Mouse (Mus musculus): ENCODE results near the gene Dmrt1.

The Dmrt1 gene

DNA sequence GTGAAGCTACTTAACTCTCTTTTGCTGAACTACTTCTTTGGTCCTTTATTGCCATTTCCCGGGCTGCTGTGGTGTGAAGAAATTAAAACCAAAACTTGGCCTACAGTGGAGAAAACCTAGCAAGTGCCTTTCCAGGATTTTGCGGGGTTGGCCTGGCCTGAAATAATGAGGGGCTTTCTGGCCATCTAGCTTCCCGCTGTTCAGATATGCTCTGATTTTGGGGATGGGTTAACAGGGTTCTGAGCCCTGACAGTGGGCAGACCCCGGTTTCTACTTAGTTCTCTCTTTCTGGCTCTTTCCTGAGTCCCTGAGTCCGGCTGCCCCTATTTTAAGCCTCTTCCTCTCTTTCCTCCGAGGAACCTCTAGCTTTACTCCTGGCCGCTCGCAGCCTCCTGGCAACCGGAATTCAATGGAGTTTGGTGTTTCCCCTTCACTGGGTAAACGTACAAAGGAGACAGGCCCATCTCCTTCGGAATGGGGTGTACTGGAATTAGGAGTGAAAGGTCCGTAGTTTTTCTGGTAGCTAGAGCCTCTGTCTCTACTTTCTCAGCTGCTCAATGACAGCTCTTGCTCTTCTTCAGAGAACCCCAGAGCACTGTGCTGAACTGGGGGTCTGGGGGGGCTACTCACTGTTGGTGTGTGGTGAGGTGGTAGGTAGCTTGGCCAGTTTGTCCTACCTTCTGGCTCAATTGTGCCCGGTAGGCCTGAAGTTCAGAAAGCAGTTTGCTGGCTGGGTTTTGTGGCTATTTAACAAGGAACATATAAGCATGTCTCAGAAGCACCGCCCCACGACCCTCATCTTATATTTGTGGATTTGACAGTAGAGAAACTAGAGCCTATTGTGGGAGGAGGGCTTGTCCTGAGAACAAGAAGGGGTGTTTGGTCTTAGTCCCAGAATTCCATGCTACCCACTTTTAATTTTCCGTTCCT, 106.7 kb downstream of the Dmrt1 start:
- in situ Hi-C loops (cut with MboI; ENCODE audit: low pct_unique_long_range_greater_than_20kb in 1 of 2, low sequenced_read_pairs in 2 of 2, unreplicated experiment in 1 of 2) = no loop called here

DNA sequence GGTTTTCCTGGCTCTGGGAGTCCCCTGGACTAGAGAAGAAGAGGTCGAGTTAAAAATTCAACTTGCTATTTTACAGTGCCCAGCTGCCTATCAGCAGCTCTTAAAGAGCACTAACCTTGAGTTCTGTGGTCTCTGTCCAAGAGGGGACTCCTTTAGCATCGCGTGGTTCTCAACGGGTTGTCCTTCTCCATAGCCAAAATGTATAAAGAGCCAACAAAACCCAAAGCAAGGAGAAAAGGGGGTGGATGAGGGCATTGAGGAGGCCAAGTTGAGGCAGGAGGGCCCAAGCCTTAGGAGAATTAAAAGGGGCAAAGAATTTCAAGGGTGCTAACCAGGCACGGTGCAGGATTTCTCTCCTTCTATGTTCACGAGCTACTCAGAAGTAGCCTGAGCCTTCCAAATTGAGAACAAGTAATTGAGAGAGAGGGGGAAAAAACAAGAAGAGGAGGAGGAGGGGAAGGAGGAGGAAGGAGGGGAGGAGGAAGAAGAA, 107.4 kb downstream of the Dmrt1 start:
- in situ Hi-C loops (cut with MboI; ENCODE audit: low pct_unique_long_range_greater_than_20kb in 1 of 2, low sequenced_read_pairs in 2 of 2, unreplicated experiment in 1 of 2) = no loop called here

DNA sequence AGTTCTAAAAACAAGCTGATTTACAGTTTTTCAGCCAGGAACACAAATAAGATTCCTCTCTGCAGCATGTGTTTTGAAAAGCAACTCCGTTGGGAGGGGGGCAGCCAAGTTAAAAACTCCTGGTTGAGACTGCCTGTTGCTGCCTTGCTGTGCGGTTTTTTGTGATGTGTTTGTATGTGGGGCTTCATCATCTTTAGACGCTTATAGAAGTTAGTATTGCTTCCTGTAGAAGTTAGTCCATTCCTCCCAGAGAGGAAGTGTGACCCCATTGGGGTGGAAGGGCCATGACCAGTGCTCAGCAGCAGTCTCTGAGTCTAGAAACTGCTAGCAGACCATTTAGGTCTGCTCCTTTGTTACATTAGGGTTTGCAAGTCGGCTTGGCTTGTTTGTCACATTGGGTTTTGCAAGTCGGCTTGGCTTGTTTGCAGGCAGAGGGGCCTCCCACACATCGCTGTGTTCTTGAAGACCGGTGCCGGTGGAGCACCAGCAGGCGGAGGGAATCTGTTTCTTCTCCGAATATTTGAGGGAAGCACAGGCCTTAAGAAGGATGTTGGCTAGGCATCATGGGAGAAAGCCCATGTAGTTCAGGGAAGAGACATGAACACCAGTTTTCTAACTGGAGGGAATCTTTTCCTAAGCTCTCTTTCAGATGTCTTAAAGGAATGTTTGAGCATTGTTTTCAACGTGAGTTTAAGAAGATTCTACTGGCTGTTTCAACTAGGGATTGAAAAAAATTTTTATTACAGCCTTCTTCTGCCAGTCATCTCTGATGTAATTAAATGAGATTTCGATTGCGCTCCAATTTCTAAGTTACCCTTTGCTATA, 108.3 kb downstream of the Dmrt1 start:
- in situ Hi-C loops (cut with MboI; ENCODE audit: low pct_unique_long_range_greater_than_20kb in 1 of 2, low sequenced_read_pairs in 2 of 2, unreplicated experiment in 1 of 2) = no loop called here

DNA sequence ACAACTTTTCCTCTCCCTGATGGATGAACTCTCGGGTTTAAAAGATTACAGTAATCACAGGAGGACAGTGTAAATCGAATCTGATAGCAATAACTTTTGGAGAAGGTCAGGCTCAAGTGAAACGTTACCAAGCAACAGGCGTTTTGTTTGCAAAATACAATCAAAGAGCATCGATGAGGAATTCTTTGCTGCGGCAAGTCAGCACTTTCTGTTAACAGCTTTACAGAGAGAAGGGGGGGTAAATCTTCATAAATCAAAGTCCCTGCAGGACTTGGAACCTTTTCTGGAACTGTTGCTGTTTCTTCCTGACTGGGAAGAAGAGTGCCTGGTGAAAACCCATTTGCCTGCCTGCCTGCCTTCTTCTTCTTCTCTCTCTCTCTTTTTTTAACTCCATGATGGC, 110.5 kb downstream of the Dmrt1 start:
- in situ Hi-C loops (cut with MboI; ENCODE audit: low pct_unique_long_range_greater_than_20kb in 1 of 2, low sequenced_read_pairs in 2 of 2, unreplicated experiment in 1 of 2) = no loop called here

DNA sequence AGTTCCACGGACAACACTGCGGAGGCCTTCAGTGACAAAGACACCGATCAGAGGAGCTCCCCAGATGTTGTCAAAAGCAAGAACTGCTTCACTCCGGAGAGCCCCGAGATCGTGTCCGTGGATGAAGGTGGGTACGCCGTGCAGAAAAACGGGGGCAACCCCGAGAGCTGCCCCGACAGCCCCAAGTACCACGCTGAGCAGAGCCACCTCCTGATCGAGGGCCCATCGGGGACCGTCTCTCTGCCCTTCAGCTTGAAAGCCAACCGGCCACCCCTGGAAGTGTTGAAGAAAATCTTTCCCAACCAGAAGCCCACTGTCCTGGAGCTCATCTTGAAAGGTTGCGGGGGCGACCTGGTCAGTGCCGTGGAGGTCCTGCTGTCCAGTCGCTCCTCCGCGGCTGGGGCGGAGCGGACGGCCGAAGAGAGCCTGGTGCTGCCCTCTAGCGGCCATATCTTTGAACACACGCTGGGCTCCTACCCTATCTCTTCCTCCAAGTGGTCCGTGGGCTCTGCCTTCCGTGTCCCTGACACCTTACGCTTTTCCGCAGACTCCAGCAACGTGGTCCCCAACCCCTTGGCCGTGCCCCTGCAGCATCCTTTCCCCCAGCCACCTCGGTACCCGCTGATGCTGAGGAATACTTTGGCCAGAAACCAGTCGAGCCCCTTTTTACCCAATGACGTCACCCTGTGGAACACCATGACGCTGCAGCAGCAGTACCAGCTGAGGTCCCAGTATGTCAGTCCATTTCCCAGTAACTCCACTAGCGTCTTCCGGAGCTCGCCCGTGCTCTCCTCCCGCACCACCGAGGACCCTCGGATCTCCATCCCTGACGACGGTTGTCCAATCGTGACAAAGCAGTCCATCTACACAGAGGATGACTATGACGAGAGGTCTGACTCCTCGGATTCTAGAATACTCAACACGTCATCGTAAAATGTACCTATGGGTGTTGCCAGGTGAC, 117.2 kb downstream of the Dmrt1 start:
- in situ Hi-C loops (cut with MboI; ENCODE audit: low pct_unique_long_range_greater_than_20kb in 1 of 2, low sequenced_read_pairs in 2 of 2, unreplicated experiment in 1 of 2) = loop anchor here (10.0 kb wide), 1 partner anchor 78 kb away; no protein-coding TSS in a partner anchor

DNA sequence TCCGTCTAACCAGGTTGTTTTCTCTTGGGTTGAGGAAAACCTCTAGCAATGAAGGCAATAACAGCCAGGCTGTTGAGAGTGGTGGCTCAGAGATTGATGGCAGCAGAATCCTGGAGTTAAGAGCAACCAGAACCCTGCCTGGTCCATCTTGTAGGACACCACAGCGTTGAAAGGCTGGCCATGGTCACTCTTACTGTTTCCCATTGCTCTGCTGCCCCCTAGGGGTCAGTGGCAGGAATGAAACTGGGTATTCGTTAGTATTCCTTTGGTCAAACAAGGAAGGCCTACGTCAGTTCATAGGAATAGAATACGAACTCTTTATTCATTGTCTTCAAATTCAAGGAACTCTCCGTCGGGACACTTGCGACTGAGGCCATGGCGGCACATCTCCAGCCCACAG, 123.1 kb downstream of the Dmrt1 start:
- in situ Hi-C loops (cut with MboI; ENCODE audit: low pct_unique_long_range_greater_than_20kb in 1 of 2, low sequenced_read_pairs in 2 of 2, unreplicated experiment in 1 of 2) = loop anchor here (5.0 to 25.0 kb wide), 6 partner anchors 84 to 641 kb away; partner anchors contain the start of gene Dock8 (in 1 of the 2)

DNA sequence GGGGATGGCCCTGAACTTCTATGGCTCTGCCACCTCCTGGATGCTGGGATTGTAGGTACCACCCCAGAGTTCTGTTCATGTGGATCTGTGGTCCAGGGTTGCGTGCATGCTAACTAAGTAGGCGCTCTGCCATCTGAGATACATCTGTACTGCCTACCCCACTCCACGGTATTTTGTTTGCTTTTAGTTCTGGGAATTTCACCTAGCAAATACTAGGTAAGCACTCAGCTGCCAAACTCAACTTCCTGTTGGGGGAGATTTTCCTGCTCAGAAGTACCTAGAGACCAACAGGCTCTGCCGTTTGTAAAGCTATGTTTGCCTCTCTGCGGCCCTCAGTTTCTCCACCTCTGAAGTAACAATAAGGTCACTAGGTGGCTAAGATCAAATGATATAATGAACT, 129.7 kb downstream of the Dmrt1 start:
- in situ Hi-C loops (cut with MboI; ENCODE audit: low pct_unique_long_range_greater_than_20kb in 1 of 2, low sequenced_read_pairs in 2 of 2, unreplicated experiment in 1 of 2) = loop anchor here (5.0 to 25.0 kb wide), 5 partner anchors 298 to 648 kb away; partner anchors contain the start of gene Dock8 (in 1 of the 2)

DNA sequence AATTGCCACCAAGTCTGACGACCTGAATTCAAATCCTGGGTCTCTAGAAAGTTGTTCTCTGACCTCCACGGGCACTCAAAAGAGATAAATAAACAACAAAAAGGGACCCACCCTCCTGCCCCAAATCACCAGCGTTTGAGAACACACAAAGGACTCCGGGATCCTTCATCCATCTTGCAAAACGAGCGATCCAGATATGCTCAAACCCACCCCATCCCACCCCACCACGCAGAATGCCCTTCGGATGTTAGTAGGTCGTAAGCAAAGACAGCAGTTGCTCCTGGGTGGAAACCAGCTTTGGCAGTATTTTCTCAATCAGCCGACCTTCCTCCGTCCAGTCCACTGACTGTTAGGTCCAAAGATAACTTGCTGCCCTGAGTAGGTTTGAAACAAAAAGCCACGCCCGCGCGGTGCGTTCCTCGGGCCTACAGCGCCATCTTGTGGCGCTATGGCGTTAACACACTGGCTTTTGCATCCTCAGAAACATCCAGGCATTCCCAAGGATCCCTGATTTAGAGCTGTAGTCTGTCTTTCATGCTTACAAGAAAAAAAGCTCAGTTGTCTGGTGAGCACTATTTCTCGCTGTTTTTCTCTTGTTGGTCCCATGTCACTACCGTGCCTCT, 130.3 kb downstream of the Dmrt1 start:
- in situ Hi-C loops (cut with MboI; ENCODE audit: low pct_unique_long_range_greater_than_20kb in 1 of 2, low sequenced_read_pairs in 2 of 2, unreplicated experiment in 1 of 2) = loop anchor here (5.0 to 25.0 kb wide), 5 partner anchors 298 to 648 kb away; partner anchors contain the start of gene Dock8 (in 1 of the 2)

DNA sequence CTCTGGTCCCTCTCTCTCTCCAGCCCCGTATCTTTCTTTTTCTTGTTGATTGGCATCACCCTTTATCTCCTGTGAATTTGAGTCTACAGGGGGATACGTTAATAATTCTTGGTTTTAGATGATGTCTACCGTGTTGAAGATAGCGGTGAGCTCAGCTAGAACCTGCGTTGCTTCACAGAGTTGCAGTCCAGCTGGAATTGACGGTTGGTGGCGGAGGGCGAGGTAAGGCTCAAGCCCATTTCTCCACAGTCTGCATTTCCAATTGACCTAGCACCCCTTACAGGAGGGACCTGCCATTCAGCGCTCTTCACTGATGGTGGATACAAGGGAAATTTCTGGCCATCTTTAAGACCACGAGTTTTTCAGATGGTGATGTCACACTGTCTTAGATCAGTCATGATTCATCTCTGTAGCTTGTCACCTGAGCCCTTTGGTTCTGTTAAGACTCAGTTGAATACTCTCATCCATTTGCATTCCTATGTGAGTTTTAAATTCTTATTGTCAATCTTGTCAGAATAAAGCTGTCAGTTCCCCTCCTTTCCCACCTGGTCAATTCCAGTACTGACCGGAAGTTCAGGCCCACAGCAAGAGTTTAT, 133.4 kb downstream of the Dmrt1 start:
- in situ Hi-C loops (cut with MboI; ENCODE audit: low pct_unique_long_range_greater_than_20kb in 1 of 2, low sequenced_read_pairs in 2 of 2, unreplicated experiment in 1 of 2) = loop anchor here (5.0 to 25.0 kb wide), 5 partner anchors 302 to 652 kb away; partner anchors contain the start of gene Dock8 (in 1 of the 2)

DNA sequence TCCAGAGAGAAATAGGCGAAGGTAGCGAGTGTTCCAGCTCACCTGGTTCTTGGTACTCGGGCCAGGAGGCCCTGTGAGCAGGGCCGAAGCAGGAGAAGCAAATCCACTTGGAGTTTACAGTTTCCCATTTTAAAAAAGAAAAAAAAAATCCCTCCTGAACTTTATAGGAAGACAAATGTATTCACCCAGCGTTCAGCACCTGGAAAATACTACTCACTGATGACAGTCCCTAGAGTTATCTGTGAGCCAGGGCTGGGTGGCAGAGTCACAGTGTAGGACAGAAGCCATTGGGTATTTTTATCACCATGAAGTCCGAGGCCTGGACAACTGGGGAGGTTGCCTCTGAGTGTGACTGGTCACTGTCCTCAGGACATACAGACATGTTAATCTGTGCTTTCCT, 136.4 kb downstream of the Dmrt1 start:
- in situ Hi-C loops (cut with MboI; ENCODE audit: low pct_unique_long_range_greater_than_20kb in 1 of 2, low sequenced_read_pairs in 2 of 2, unreplicated experiment in 1 of 2) = loop anchor here (25.0 kb wide), 4 partner anchors 304 to 654 kb away; partner anchors contain the start of gene Dock8 (in 1 of the 2)

DNA sequence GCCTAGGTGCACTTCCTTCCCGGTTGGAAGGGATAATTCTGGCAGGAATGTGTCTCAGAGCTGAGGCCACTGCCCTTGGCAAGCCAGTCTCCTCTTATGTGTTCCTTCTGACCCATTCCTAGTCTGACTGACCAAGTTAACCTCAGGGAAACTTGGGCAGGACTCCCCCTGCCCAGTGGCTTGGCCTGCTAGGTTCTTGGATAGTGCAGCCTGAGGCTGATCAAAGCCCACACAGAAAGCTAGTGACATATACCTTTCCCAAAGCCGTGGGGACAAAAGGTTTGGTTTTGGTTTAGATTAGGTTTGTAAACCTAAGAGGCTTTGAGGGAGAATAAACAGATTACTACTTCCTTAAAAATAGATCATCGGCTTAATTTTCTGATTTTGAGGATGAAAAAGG, 141.7 kb downstream of the Dmrt1 start:
- in situ Hi-C loops (cut with MboI; ENCODE audit: low pct_unique_long_range_greater_than_20kb in 1 of 2, low sequenced_read_pairs in 2 of 2, unreplicated experiment in 1 of 2) = loop anchor here (25.0 kb wide), 4 partner anchors 310 to 660 kb away; partner anchors contain the start of gene Dock8 (in 1 of the 2)

DNA sequence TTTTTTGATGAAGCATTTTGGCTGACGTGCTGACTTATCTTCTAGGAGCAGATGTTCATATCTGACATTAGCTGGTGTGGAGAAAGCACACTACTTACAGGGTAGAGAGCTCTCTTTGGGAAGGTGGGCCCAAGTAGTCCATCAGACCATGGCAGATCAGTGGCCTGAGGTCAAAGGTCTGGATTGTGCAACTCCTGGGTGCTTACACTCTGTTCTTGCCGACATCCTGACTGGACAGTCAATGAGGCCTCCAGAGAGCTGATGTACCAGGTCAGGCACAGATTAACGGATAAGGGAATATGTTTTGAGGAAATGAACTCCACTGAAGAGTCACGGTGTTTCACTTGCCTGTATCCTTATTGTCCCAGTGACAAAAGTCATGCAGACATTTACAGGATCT, 143.3 kb downstream of the Dmrt1 start:
- in situ Hi-C loops (cut with MboI; ENCODE audit: low pct_unique_long_range_greater_than_20kb in 1 of 2, low sequenced_read_pairs in 2 of 2, unreplicated experiment in 1 of 2) = loop anchor here (25.0 kb wide), 4 partner anchors 311 to 661 kb away; partner anchors contain the start of gene Dock8 (in 1 of the 2)

DNA sequence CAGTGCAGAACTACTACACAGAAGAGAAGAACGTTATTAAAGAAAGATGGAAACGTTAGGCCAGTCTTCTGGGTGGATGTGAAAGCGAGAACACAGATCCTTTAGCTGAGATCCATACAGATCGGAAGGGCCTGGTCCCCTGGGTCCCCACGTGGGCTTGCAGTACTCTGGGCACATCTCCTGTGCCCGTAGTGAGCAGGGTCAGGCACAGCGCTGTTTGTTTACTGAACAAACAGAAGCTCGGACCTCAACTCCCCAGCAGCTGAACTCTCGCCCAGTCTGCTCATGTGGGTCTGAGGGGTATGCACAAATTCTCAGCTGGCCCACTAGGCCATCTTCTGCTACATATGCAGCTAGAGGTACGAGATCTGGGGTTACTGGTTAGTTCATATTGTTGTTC, 145.1 kb downstream of the Dmrt1 start:
- in situ Hi-C loops (cut with MboI; ENCODE audit: low pct_unique_long_range_greater_than_20kb in 1 of 2, low sequenced_read_pairs in 2 of 2, unreplicated experiment in 1 of 2) = loop anchor here in 1 of 2 experiments (25.0 kb wide), 1 partner anchor 962 kb away; the partner anchor contains the start of gene Smarca2

DNA sequence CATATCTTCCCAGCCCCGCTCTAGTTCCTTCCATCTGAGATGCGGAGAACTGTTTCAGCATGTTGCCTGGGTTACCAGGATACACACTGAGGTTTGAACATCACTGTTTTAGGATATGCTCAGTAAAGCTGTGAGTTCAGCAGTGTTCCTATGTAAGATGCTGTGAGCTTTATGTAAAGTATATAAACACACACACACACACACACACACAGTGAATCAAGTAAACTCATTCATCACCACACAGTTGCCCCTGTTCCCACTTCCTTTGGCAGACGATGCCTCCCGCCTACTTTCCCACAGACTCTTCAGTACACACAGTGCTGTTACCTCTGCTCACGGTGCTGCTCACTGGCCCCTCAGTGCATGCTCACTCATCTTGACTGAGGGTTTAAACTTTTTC, 147.1 kb downstream of the Dmrt1 start:
- in situ Hi-C loops (cut with MboI; ENCODE audit: low pct_unique_long_range_greater_than_20kb in 1 of 2, low sequenced_read_pairs in 2 of 2, unreplicated experiment in 1 of 2) = loop anchor here in 1 of 2 experiments (25.0 kb wide), 1 partner anchor 960 kb away; the partner anchor contains the start of gene Smarca2
